Mouse (Mus musculus) B cell, adult 2 months (primary cell): ENCODE data around the gene Chchd2.

Experiments used
- DNase-seq, 2 experiments: peaks; one replicate each; pipeline ENCODE4 v3.0.0; 2022

Gene Chchd2

DNA sequence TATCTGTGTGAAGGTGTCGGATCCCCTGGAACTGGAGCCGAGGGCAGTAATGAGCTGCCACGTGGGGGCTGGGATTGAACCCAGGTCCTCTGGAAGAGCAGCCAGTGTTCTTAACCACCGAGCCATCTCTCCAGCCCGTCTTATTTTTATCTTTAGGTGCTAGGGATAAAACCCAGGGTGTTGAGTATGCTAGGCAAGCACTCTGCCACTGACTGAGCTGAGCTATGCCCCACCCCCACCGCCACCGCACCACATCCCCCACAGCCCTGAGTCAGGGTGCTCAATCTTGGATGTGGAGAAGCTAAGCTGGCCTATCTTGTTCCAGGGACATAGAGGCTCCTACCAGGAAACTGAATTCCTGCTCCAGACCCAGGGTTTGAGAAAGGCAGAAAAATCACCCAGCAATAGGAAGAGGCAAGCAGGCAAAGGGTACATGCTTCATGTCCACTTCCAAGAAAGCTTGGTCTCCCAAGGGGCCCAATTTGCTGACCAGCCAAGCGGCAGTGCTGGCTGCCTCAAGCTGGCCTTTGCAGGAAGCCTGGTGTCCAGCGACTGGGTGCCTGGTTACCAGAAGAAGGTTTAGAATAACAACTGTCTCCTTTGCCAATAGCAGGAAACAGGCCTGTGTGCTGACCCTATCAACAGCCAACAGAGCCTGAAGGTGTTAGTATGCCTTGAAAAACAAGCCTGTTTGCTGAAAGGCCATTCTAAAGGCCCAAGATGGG lies 9.4 kb downstream of the Chchd2 start:
- DNase-seq, result no peak

GRCm38 (mm10) chr5:129875098-129875497 lies 12.2 kb downstream of the Chchd2 start:
- DNase-seq, result no peak

GRCm38 (mm10) chr5:129873942-129874341 lies 13.3 kb downstream of the Chchd2 start:
- no peak for DNase-seq

GRCm38 (mm10) chr5:129871238-129871637 lies 16.0 kb downstream of the Chchd2 start:
- DNase-seq, result no peak

DNA sequence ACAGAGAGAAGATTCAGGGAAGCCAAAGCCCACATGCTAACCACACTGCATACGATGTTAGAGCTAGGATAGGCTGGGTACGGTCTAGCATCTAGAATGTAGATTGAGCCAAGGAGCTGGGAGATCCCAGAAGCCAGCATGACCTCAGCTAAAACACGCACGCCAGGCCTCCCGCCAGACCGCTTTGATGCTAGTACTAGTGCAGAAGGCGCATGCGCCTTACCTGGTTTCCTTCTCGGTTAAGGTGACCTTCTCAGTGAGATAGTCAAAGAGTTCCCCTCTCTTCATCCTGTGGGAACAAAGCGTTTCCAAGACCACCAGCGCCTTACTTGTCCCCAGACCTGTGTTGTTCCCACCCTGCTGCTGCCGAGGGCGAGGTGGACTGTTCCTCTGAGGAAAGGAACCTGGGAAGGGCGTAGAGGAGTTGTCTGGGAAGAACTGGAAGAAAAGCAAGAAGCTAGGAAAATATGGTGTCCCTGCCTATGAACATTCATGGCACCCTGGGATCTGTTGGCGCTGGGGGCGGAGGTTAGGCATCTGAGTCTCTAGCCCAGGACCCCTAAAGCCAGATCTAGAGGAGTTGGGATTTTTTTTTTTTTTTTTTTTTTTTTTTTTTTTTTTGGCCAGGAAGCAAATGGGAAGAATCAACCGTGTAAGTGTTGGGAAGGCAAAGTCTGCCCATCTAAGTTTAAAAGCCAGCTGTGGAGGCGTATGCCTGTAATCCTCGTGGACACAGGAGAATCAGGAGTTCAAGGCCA lies 17.9 kb downstream of the Chchd2 start:
- no peak for DNase-seq

DNA sequence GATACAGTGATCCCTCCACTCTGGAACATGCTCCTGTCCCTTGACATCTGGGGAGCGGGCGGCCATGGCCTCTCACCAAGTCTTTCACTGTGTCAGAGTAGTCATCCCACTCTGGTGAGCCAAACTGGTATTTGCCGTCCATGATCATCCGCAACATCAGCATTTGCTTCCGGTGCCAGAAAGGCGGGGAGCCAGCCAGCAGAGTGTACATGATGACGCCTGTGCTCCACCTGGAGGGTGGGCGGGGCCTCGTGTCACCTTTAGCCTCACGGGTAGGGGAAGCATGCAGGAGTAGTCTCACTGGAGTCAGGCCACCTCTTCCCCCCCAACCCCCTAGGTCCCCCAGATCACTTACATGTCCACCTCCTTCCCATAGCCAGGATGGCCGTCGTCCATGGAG lies 21.4 kb downstream of the Chchd2 start:
- DNase-seq, result no peak

GRCm38 (mm10) chr5:129864467-129864866 lies 22.8 kb downstream of the Chchd2 start:
- DNase-seq, result peak; percentile 68

DNA sequence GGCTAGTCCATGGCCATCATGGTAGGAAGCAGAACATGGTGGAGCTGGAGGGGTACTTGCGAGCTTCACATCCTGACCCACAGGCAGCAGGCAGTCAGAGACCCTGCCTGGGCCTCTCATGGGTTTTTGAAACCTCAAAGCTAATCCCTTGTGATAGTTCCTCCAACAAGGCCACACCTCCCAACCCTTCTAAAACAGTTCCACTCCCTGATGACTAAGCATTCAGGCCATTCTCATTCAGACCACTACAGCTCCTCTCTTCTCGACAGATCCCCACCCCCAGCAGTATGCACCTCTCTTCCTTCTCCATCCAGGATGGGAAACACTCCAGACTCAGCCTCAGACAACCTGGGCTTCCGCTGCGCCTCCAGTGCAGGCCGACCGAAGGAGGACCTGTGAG lies 24.9 kb downstream of the Chchd2 start:
- DNase-seq, result no peak

DNA sequence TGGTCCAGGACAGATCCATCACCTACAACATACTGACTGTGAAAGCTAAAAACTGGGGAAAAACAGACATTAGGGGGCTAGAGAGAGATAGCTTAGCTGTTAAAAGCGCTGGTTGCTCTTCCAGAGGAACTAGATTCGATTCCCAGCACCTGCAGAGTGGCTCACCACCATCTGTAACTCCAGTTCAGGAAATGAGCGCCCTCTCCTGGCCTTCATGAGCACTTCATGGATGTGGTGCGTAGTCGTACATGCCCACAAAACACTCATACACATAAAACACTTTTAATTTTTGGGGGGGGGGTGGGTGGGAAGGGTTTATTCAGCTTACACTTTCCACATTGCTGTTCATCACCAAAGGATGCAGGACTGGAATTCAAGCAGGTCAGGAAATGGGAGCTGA lies 30.9 kb downstream of the Chchd2 start:
- no peak for DNase-seq

DNA sequence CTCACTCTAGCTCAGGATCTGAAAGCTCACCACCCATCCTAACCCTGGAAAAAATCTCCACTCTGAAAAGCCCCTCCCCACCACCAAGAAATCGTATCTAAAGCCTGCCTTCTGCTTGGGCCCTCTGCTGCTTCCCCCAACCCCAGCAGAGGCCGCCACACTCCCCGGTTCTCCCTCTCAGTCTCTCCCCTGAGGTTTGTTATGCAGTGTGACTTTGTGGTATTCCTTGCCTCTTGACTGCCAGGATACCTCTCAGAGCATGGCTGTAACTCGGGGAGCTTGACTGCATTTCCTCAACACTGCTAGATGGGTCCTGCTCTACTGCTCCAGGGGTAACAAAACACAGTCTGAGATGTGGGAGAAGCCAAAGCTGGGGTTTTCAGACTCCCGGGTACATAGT lies 32.1 kb downstream of the Chchd2 start:
- no peak for DNase-seq

GRCm38 (mm10) chr5:129847558-129847820 lies 39.8 kb downstream of the Chchd2 start:
- DNase-seq, result peak in 1 of 2 experiments; percentile 8

DNA sequence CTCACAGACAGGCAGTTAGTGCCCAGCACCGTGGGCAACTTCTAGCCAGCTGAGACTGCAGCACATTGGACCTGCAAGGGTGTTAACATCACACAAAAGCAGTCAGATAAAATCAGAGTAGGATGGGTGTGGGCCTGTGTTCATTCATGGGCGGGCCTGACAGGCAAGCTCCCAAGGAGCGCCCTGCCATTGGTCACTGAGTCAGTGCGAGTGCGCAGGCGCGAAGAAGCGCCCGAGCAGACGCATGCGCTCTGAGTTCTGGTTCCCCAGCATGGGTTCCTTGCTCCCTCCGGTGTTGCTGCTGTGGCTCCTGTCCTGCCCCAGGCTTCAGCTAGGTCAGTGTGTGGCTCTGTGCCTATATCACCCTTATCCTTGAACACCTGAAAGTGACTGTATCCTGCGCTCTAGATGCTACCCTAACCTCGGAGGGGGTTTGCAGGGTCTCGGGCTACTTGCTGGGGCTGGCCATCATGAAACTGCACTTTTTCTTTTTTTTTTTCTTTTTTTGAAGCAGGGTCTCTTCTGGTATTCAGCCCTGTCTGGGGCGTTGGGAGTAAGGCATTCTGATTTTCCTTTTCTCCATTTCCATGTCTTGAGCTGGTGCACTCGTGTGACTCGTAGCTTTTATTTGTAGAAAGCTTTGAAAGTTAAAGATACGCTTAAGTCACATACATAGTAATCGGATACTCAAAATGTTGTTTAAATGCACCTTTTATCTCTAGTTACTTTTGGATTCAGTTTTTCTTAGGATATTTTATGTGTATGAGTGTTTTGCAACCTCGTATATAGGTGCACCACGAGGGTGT lies 40.3 kb downstream of the Chchd2 start, which contains the start of gene Sumf2:
Sumf2 (plus strand) TSS at position 235 of the 806 bp plus-strand sequence.
- peak; percentile 93 to 94 for DNase-seq

- DNase-seq, result no peak
These were observed 42.4 kb downstream of the Chchd2 start for GRCm38 (mm10) chr5:129844848-129845247.
